Mouse (Mus musculus): Measurements from ENCODE around the gene Galnt16.

GRCm38 (mm10) chr12:80615371-80616257, 97.5 kb downstream of the Galnt16 start:
- TF ChIP-seq POLR2A (IDR thresholded peaks at IDR 0.05; ENCODE audit: insufficient read depth, low read depth, low read length) (no peak), CTCF (IDR thresholded peaks at IDR 0.05; ENCODE audit: insufficient read depth, low read depth, low read length) (no peak)
